Mouse (Mus musculus): ENCODE measurements around the gene Lrrc4b. TPM values are rescaled to one million over a fixed set of nuclear protein-coding genes. Genes with fewer than 3 reads are reported as not detected.

Gene Lrrc4b
- polyA plus RNA-seq (2012), result not detected in 2 replicates

- no peak for TF ChIP-seq GATA1 (IDR thresholded peaks at IDR 0.05; ENCODE audit: low read length)
These were observed at the start of gene Lrrc4b for GRCm38 (mm10) chr7:44428968-44429521. Lrrc4b (plus strand) TSS chr7:44429018.

- no peak for TF ChIP-seq GATA1 (IDR thresholded peaks at IDR 0.05; ENCODE audit: low read length)
These were observed 46.3 kb upstream of the Lrrc4b start for GRCm38 (mm10) chr7:44382541-44382940.

GRCm38 (mm10) chr7:44383980-44384715 lies 44.7 kb upstream of the Lrrc4b start, which contains the start of gene Syt3:
Syt3 (plus strand) TSS chr7:44384102.
- no peak for TF ChIP-seq GATA1 (IDR thresholded peaks at IDR 0.05; ENCODE audit: low read length)

- TF ChIP-seq GATA1 (IDR thresholded peaks at IDR 0.05; ENCODE audit: low read length), result no peak
These were observed 44.1 kb upstream of the Lrrc4b start for GRCm38 (mm10) chr7:44384716-44385059.

GRCm38 (mm10) chr7:44385720-44386119 lies 43.1 kb upstream of the Lrrc4b start, which contains the start of gene 1700008O03Rik:
1700008O03Rik (minus strand) TSS chr7:44385820.
- TF ChIP-seq GATA1 (IDR thresholded peaks at IDR 0.05; ENCODE audit: low read length), result no peak

GRCm38 (mm10) chr7:44391831-44392230 lies 37.0 kb upstream of the Lrrc4b start:
- TF ChIP-seq GATA1 (IDR thresholded peaks at IDR 0.05; ENCODE audit: low read length), result no peak

GRCm38 (mm10) chr7:44392341-44392740 lies 36.5 kb upstream of the Lrrc4b start:
- TF ChIP-seq GATA1 (IDR thresholded peaks at IDR 0.05; ENCODE audit: low read length), result no peak

- no peak for TF ChIP-seq GATA1 (IDR thresholded peaks at IDR 0.05; ENCODE audit: low read length)
These were observed 35.5 kb upstream of the Lrrc4b start for GRCm38 (mm10) chr7:44393284-44393683.

GRCm38 (mm10) chr7:44398570-44398969 lies 30.2 kb upstream of the Lrrc4b start:
- TF ChIP-seq GATA1 (IDR thresholded peaks at IDR 0.05; ENCODE audit: low read length), result no peak

- TF ChIP-seq GATA1 (IDR thresholded peaks at IDR 0.05; ENCODE audit: low read length), result no peak
These were observed 27.1 kb upstream of the Lrrc4b start for GRCm38 (mm10) chr7:44401673-44402072.

GRCm38 (mm10) chr7:44405346-44406014 lies 23.3 kb upstream of the Lrrc4b start:
- no peak for TF ChIP-seq GATA1 (IDR thresholded peaks at IDR 0.05; ENCODE audit: low read length)

- no peak for TF ChIP-seq GATA1 (IDR thresholded peaks at IDR 0.05; ENCODE audit: low read length)
These were observed 22.8 kb upstream of the Lrrc4b start for GRCm38 (mm10) chr7:44406015-44406355.

- no peak for TF ChIP-seq GATA1 (IDR thresholded peaks at IDR 0.05; ENCODE audit: low read length)
These were observed 17.7 kb upstream of the Lrrc4b start for GRCm38 (mm10) chr7:44411144-44411543.

- TF ChIP-seq GATA1 (IDR thresholded peaks at IDR 0.05; ENCODE audit: low read length), result no peak
These were observed 15.5 kb upstream of the Lrrc4b start for GRCm38 (mm10) chr7:44413307-44413706.

GRCm38 (mm10) chr7:44427666-44428065 lies 1.2 kb upstream of the Lrrc4b start:
- TF ChIP-seq GATA1 (IDR thresholded peaks at IDR 0.05; ENCODE audit: low read length), result no peak

GRCm38 (mm10) chr7:44428171-44428950 lies 457 bp upstream of the Lrrc4b start:
- TF ChIP-seq GATA1 (IDR thresholded peaks at IDR 0.05; ENCODE audit: low read length), result no peak
